Mouse (Mus musculus) lung, postnatal 0 days (tissue): ENCODE measurements around the gene Ppargc1a. TPM values are rescaled to one million over a fixed set of nuclear protein-coding genes. Genes with fewer than 3 reads are reported as not detected.
A peak's percentile ranks its signal among the peaks of the same experiment; 100 is the strongest.

Experiments
- ATAC-seq: fragments of 200-750 bp; cut with Nextera tagmentation; 2 replicates; pipeline ENCODE4 v1.8.0; 2017; ENCODE audit warnings: moderate library complexity
- DNase-seq: peaks from one replicate; pipeline ENCODE4 v3.0.0-alpha.2; 2016; ENCODE audit warnings: low spot score
- H3K27ac ChIP-seq: fragments of 300-500 bp; sonication (generic); 2 replicates; pipeline ENCODE4 v1.5.1; 2014; ENCODE audit warnings: antibody characterized with exemption, mild to moderate bottlenecking, low read length, mixed read lengths
- H3K27me3 ChIP-seq: fragments of 300-500 bp; sonication (generic); replicated peaks from 2 replicates; pipeline ENCODE4 v1.6.1; 2014; ENCODE audit warnings: low read length, mixed read lengths; ENCODE audit not compliant: insufficient read depth
- H3K36me3 ChIP-seq: fragments of 300-500 bp; sonication (generic); 2 replicates; pipeline ENCODE4 v1.6.1; 2014; ENCODE audit warnings: low read length, mixed read lengths; ENCODE audit not compliant: insufficient read depth
- H3K4me1 ChIP-seq: fragments of 300-500 bp; sonication (generic); 2 replicates; pipeline ENCODE4 v1.6.1; 2014; ENCODE audit warnings: antibody characterized with exemption, low read depth, low read length, mixed read lengths; ENCODE audit not compliant: insufficient read depth
- H3K4me2 ChIP-seq: fragments of 300-500 bp; sonication (generic); replicated peaks from 2 replicates; pipeline ENCODE4 v1.6.1; 2014; ENCODE audit warnings: low read depth, mild to moderate bottlenecking, low read length, moderate library complexity, mixed read lengths
- H3K4me3 ChIP-seq: fragments of 300-500 bp; sonication (generic); 2 replicates; pipeline ENCODE4 v1.5.1; 2014; ENCODE audit warnings: low read depth, low read length
- H3K9ac ChIP-seq: fragments of 300-500 bp; sonication (generic); replicated peaks from 2 replicates; pipeline ENCODE4 v1.6.1; 2014; ENCODE audit warnings: low read depth, mild to moderate bottlenecking
- H3K9me3 ChIP-seq: fragments of 300-500 bp; sonication (generic); 2 replicates; pipeline ENCODE4 v1.6.1; 2016; ENCODE audit warnings: low read length, mixed read lengths
- CTCF ChIP-seq: IDR thresholded peaks from 2 replicates; pipeline ENCODE4 v1.5.1; 2016; ENCODE audit warnings: antibody characterized with exemption, mild to moderate bottlenecking
- EP300 ChIP-seq: IDR thresholded peaks from 2 replicates; pipeline ENCODE4 v1.6.1; 2016; ENCODE audit warnings: antibody characterized with exemption, mild to moderate bottlenecking, control low read depth
- WGBS: fragments of 180-500 bp; shearing (Covaris S2); extraction: QIAGEN DNeasy Blood & Tissue Kit; methylation state at CpG from one replicate; pipeline ENCODE4 v1.1.7; 2014; 5-methylcytosine and 5-hydroxymethylcytosine counted together
- polyA plus RNA-seq: library from polyadenylated mRNA; unstranded; fragments of >200 nt; fragmentation: Nextera tagmentation; extraction: Ambion mirVana; gene quantifications from 2 replicates; pipeline ENCODE4 v1.2.1, GENCODE M21; 2015

Ppargc1a gene
- polyA plus RNA-seq, 1 experiment from 2014 or later: 4.8 TPM

- Histone ChIP-seq H3K36me3 (no peaks in the 10 kb centered on the region), H3K27ac (no peak overlapping the region), H3K27me3 (no peaks in the 10 kb centered on the region), H3K4me1 (peaks cover 5% of the 10 kb centered on the region; the same call in 1 of the 2 replicates), H3K4me3 (no peak overlapping the region), H3K9me3 (no peaks in the 10 kb centered on the region), H3K9ac (no peak overlapping the region), H3K4me2 (no peak overlapping the region)
- ATAC-seq (no peak), DNase-seq (no peak)
- 63% methylated on average over 3 of the region's 3 CpGs for WGBS
- no peak for TF ChIP-seq EP300
- TF ChIP-seq CTCF: no peak
These were observed 20.7 kb downstream of the Ppargc1a start for GRCm38 (mm10) chr5:51546817-51547216.

DNA sequence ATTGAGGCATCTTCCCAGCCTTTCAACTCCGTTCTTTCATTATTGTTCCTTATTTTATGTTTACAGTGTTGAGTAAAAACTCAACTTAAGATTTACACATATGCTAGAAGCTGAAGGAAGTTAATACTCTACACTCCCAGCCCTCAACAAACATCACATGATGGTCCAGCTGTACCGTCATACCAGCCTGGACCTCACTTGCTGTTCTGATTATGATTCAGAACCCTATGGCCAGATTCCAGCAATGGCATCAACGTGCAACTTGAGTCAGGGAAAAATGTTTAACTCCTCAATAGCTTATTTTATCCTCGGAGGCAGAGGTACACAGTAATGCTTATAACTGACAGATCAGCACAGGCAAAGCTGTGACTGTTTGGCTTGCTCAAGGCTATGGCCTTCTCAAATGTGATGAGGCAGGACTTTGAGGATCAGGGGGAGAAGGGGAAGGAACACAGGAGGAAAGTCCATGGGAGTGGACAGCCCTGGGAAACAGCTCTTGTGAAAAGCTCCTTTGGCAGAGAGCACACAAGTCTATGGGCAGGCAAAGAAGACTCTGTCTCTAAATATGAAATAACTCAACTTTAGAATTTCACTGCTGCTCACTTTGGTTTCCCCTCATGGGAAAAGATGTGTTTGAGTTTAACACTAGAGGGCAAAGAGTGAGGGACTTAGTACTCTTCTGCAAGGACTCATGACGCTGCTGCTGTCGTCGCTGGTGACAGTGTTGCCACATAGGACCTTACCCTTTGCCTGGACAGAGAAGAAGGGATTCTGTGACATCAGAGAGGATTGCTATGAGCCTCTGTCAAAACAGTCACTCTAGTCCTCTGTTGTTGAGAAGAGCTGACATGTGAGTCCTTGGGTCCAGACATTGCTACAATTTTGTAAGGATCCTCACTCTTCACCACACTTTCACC is 22.1 kb downstream of the Ppargc1a start:
- Histone ChIP-seq H3K4me3 (no peak overlapping the region), H3K4me2 (no peak overlapping the region), H3K36me3 (no peaks in the 10 kb centered on the region), H3K9ac (no peak overlapping the region), H3K27ac (no peak overlapping the region), H3K27me3 (no peaks in the 10 kb centered on the region), H3K4me1 (peaks cover 5% of the 10 kb centered on the region; the same call in 1 of the 2 replicates), H3K9me3 (no peaks in the 10 kb centered on the region)
- ATAC-seq: peak; percentile 80
- 56% methylated on average over 7 of the region's 7 CpGs for WGBS
- TF ChIP-seq CTCF (no peak), EP300 (no peak)
- peak; percentile 53 for DNase-seq

- Histone ChIP-seq H3K27ac (no peak overlapping the region), H3K9me3 (no peaks in the 10 kb centered on the region), H3K27me3 (no peaks in the 10 kb centered on the region), H3K36me3 (no peaks in the 10 kb centered on the region), H3K4me2 (no peak overlapping the region), H3K9ac (no peak overlapping the region), H3K4me1 (peaks cover 5% of the 10 kb centered on the region; the same call in 1 of the 2 replicates), H3K4me3 (no peak overlapping the region)
- 40% methylated on average over 8 of the region's 8 CpGs for WGBS
- peak; percentile 64 for TF ChIP-seq EP300
- TF ChIP-seq CTCF: no peak
- DNase-seq (peak; percentile 54), ATAC-seq (peak; percentile 52)
These were observed 23.3 kb downstream of the Ppargc1a start for GRCm38 (mm10) chr5:51544141-51544735.

- H3K4me1 ChIP-seq: peaks cover 5% of the 10 kb centered on the region; the same call in 1 of the 2 replicates
These were observed 26.0 kb downstream of the Ppargc1a start for GRCm38 (mm10) chr5:51541557-51541956.

DNA sequence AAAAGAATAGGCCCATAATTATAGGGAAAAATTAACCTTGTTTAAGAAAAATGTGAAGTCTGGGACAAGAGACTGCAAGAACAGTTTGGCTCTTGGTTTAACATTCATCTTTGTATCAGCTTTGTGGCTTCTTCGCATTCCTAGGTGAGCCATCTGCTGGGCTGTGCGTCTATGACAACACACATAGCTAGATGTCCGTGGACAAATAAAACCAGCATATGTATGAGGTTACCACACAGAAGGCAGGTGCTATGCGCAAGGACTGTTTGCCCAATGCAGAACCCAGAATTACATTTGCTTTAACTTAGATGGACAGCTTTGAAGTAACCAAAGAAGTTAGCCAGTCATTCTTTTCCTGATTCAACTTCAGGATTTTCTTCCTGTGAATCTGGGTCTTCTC is 26.7 kb downstream of the Ppargc1a start:
- no peak for ATAC-seq
- no peak overlapping the region for H3K27ac ChIP-seq
- no peak overlapping the region for H3K4me3 ChIP-seq
- H3K4me2 ChIP-seq: no peak overlapping the region
- no peak overlapping the region for H3K9ac ChIP-seq
- no peaks in the 10 kb centered on the region for H3K36me3 ChIP-seq
- H3K27me3 ChIP-seq: no peaks in the 10 kb centered on the region
- DNase-seq: no peak
- no peak for TF ChIP-seq EP300
- TF ChIP-seq CTCF: no peak
- 83% methylated on average over 4 of the region's 4 CpGs for WGBS
- peaks cover 5% of the 10 kb centered on the region; the same call in 1 of the 2 replicates for H3K4me1 ChIP-seq
- no peaks in the 10 kb centered on the region for H3K9me3 ChIP-seq

More at GRCm38 (mm10) chr5:51541557-51541956, 26.0 kb downstream of the Ppargc1a start:
- H3K27me3 ChIP-seq: no peaks in the 10 kb centered on the region
- H3K36me3 ChIP-seq: no peaks in the 10 kb centered on the region
- DNase-seq: no peak
- no peak overlapping the region for H3K4me3 ChIP-seq
- WGBS: 72% methylated on average over 3 of the region's 3 CpGs
- TF ChIP-seq EP300 (no peak), CTCF (no peak)
- H3K9ac ChIP-seq: no peak overlapping the region
- no peak overlapping the region for H3K27ac ChIP-seq
- no peaks in the 10 kb centered on the region for H3K9me3 ChIP-seq
- ATAC-seq: no peak
- H3K4me2 ChIP-seq: no peak overlapping the region

- Histone ChIP-seq H3K36me3 (no peaks in the 10 kb centered on the region), H3K4me2 (no peak overlapping the region), H3K9ac (no peak overlapping the region), H3K4me3 (no peak overlapping the region), H3K4me1 (no peaks in the 10 kb centered on the region), H3K9me3 (no peaks in the 10 kb centered on the region), H3K27me3 (no peaks in the 10 kb centered on the region), H3K27ac (no peak overlapping the region)
- TF ChIP-seq EP300: no peak
- TF ChIP-seq CTCF: no peak
- ATAC-seq (no peak), DNase-seq (no peak)
These were observed 28.0 kb downstream of the Ppargc1a start for GRCm38 (mm10) chr5:51539563-51539962.
